Mouse (Mus musculus): ENCODE measurements around the gene S100a13. TPM values are rescaled to one million over a fixed set of nuclear protein-coding genes. Genes with fewer than 3 reads are reported as not detected.

The S100a13 gene
- polyA plus RNA-seq, 1 experiment, result 66.1 TPM

DNA sequence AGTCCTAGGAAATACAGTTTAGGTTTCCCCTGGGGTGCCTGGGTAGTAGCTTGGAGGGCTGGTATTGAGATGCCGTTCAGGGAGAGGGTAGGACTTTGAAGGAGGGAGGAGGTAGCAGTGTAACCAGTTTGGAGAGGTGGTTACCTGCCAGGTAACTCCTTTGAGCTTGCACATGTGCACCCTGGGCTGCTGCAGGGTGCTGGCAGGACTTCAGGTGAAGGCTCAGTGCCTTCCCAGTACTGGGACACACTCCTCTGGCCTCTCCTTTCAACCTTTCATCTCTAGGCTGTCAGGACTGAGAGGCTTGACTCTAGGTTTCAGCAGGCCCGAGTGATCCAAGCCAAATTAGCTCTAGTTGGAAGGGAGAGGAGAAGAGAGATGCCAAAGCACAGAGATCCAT is 11.8 kb downstream of the S100a13 start:
- 74% methylated on average over 2 of the region's 2 CpGs for WGBS
- no peak for DNase-seq
- no peak for TF ChIP-seq CTCF (IDR thresholded peaks at IDR 0.05; ENCODE audit: borderline replicate concordance, insufficient read depth, low read depth, low read length)
- H3K4me1 ChIP-seq (ENCODE audit: control insufficient read depth, insufficient read depth, low read length), result no peaks in the 10 kb centered on the region
- no peaks in the 10 kb centered on the region for H3K27me3 ChIP-seq (ENCODE audit: control insufficient read depth, insufficient read depth, low read length)
- H3K4me3 ChIP-seq (replicated peaks; ENCODE audit: insufficient read depth, low read depth, low read length), result no peak overlapping the region
- H3K27ac ChIP-seq (ENCODE audit: insufficient read depth, low read length), result no peak overlapping the region

GRCm38 (mm10) chr3:90526580-90526979 is 12.3 kb downstream of the S100a13 start, which contains the start of gene S100a14:
S100a14 (plus strand) TSS chr3:90526856.
- no peak within 1 kb of the TSS for H3K27ac ChIP-seq (ENCODE audit: insufficient read depth, low read length)

GRCm38 (mm10) chr3:90527291-90527873 is 13.1 kb downstream of the S100a13 start:
- Histone ChIP-seq H3K4me3 (replicated peaks; ENCODE audit: insufficient read depth, low read depth, low read length) (no peak overlapping the region), H3K27ac (ENCODE audit: insufficient read depth, low read length) (no peak overlapping the region), H3K4me1 (ENCODE audit: control insufficient read depth, insufficient read depth, low read length) (no peaks in the 10 kb centered on the region), H3K27me3 (ENCODE audit: control insufficient read depth, insufficient read depth, low read length) (no peaks in the 10 kb centered on the region)
- 87% methylated on average over 7 of the region's 7 CpGs for WGBS
- TF ChIP-seq POLR2A (IDR thresholded peaks at IDR 0.05; ENCODE audit: borderline replicate concordance, insufficient read depth, low read length), result no peak
- TF ChIP-seq CTCF (IDR thresholded peaks at IDR 0.05; ENCODE audit: borderline replicate concordance, insufficient read depth, low read depth, low read length), result no peak
- no peak for DNase-seq

More at GRCm38 (mm10) chr3:90526580-90526979, 12.3 kb downstream of the S100a13 start, which contains the start of gene S100a14:
- Histone ChIP-seq H3K27me3 (ENCODE audit: control insufficient read depth, insufficient read depth, low read length) (no peaks in the 10 kb centered on the region), H3K4me1 (ENCODE audit: control insufficient read depth, insufficient read depth, low read length) (no peaks in the 10 kb centered on the region), H3K4me3 (replicated peaks; ENCODE audit: insufficient read depth, low read depth, low read length) (no peak within 1 kb of the TSS)
- 59% methylated on average over 5 of the region's 5 CpGs for WGBS
- no peak for TF ChIP-seq CTCF (IDR thresholded peaks at IDR 0.05; ENCODE audit: borderline replicate concordance, insufficient read depth, low read depth, low read length)
- TF ChIP-seq POLR2A (IDR thresholded peaks at IDR 0.05; ENCODE audit: borderline replicate concordance, insufficient read depth, low read length), result no peak
- DNase-seq, result no peak

GRCm38 (mm10) chr3:90531713-90532112 is 17.5 kb downstream of the S100a13 start:
- 79% methylated on average over 5 of the region's 5 CpGs for WGBS
- Histone ChIP-seq H3K27ac (ENCODE audit: insufficient read depth, low read length) (no peak overlapping the region), H3K4me1 (ENCODE audit: control insufficient read depth, insufficient read depth, low read length) (peaks cover 2% of the 10 kb centered on the region; the same call in 1 of the 2 replicates), H3K27me3 (ENCODE audit: control insufficient read depth, insufficient read depth, low read length) (no peaks in the 10 kb centered on the region), H3K4me3 (replicated peaks; ENCODE audit: insufficient read depth, low read depth, low read length) (no peak overlapping the region)
- DNase-seq, result no peak
- TF ChIP-seq CTCF (IDR thresholded peaks at IDR 0.05; ENCODE audit: borderline replicate concordance, insufficient read depth, low read depth, low read length), result no peak
- no peak for TF ChIP-seq POLR2A (IDR thresholded peaks at IDR 0.05; ENCODE audit: borderline replicate concordance, insufficient read depth, low read length)

DNA sequence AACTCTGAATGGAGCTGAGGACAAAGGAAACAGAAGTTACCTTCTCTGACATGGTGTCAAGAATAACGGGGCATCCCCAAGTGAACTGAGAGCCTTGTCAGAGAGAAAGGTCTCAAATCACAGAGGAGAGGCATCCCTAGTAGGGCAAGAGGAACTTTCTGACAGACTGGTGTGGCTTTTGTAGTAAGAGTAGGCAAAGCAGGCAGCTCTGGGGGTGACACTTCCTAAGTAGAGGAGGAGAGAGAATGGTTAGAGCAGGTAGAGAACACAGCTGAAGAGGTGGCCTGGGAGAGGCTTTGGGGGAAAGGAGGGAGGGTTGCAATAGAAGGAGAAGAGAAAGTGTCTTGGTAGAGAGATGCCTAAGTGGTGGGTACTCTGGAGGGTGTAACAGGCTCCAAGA is 21.2 kb downstream of the S100a13 start:
- DNase-seq, result no peak
- H3K27me3 ChIP-seq (ENCODE audit: control insufficient read depth, insufficient read depth, low read length), result no peaks in the 10 kb centered on the region
- TF ChIP-seq CTCF (IDR thresholded peaks at IDR 0.05; ENCODE audit: borderline replicate concordance, insufficient read depth, low read depth, low read length) (no peak), POLR2A (IDR thresholded peaks at IDR 0.05; ENCODE audit: borderline replicate concordance, insufficient read depth, low read length) (no peak)
- H3K27ac ChIP-seq (ENCODE audit: insufficient read depth, low read length), result no peak overlapping the region
- H3K4me3 ChIP-seq (replicated peaks; ENCODE audit: insufficient read depth, low read depth, low read length), result no peak overlapping the region
- WGBS, result 68% methylated on average over 1 of the region's 1 CpGs
- H3K4me1 ChIP-seq (ENCODE audit: control insufficient read depth, insufficient read depth, low read length), result peaks cover 4% of the 10 kb centered on the region

- peaks cover 4% of the 10 kb centered on the region for H3K4me1 ChIP-seq (ENCODE audit: control insufficient read depth, insufficient read depth, low read length)
- TF ChIP-seq CTCF (IDR thresholded peaks at IDR 0.05; ENCODE audit: borderline replicate concordance, insufficient read depth, low read depth, low read length) (no peak), POLR2A (IDR thresholded peaks at IDR 0.05; ENCODE audit: borderline replicate concordance, insufficient read depth, low read length) (0 out of 2 replicates have a peak, but pooled peaks have one; percentile 39)
- peak; percentile 71 to 81 for DNase-seq
- WGBS, result 23% methylated on average over 10 of the region's 10 CpGs
- H3K4me3 ChIP-seq (replicated peaks; ENCODE audit: insufficient read depth, low read depth, low read length), result peak within 1 kb of the TSS; percentile 73
- H3K27me3 ChIP-seq (ENCODE audit: control insufficient read depth, insufficient read depth, low read length), result no peaks in the 10 kb centered on the region
- peak within 1 kb of the TSS; percentile 66 for H3K27ac ChIP-seq (ENCODE audit: insufficient read depth, low read length)
Observed at GRCm38 (mm10) chr3:90537141-90537904, 23.1 kb downstream of the S100a13 start, which contains the start of gene S100a16. S100a16 (plus strand) TSS chr3:90537254.

- Histone ChIP-seq H3K27me3 (ENCODE audit: control insufficient read depth, insufficient read depth, low read length) (no peaks in the 10 kb centered on the region), H3K4me3 (replicated peaks; ENCODE audit: insufficient read depth, low read depth, low read length) (peak overlapping the region; percentile 73), H3K27ac (ENCODE audit: insufficient read depth, low read length) (peak overlapping the region; percentile 66), H3K4me1 (ENCODE audit: control insufficient read depth, insufficient read depth, low read length) (peaks cover 4% of the 10 kb centered on the region)
- TF ChIP-seq POLR2A (IDR thresholded peaks at IDR 0.05; ENCODE audit: borderline replicate concordance, insufficient read depth, low read length), result no peak
- TF ChIP-seq CTCF (IDR thresholded peaks at IDR 0.05; ENCODE audit: borderline replicate concordance, insufficient read depth, low read depth, low read length), result no peak
- peak in 1 of 2 experiments; percentile 33 for DNase-seq
- 69% methylated on average over 5 of the region's 5 CpGs for WGBS
Observed at GRCm38 (mm10) chr3:90537905-90538296, 23.7 kb downstream of the S100a13 start.

Data from cerebellum, adult 2 months (tissue).